16 mouse cellular contexts compared by ENCODE assay signal in the genomic region with DNA sequence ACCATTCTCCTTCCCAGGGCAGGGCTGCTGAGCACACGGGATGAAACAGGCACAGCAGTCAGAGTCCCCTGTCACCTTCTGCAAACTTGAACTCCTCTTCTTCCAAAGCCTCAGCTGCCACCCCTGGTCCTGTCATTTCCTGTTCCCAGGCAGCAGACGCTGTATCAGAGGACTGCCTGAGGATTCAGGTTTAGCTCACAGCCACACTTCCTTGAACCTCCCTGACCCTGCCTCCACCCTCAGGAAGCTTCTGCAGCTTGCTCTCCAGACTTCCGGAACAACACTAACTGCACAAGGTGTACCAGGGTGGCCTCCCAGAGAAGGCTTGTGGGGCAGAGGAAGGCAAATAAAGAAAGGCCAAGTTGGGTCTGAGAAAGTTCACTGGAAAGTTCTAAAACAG.
DNase-seq lines count a peak whose midpoint lies in the region; ATAC-seq and TF ChIP-seq lines count a peak whose summit lies in the region.
"Had no signal": no experiment of that assay in that cellular context is flagged by ENCODE, and none has a peak within 500 bp of the region (broad histone marks: within the 10 kb centered on the region; RNA-seq: fewer than 3 reads in every experiment).

No protein-coding gene starts in this region.

- H3K9ac ChIP-seq in heart, embryonic 14.5 days (ENCODE audit: low read length): no peak overlapping the region
- no peak overlapping the region for H3K9ac ChIP-seq in heart, adult 2 months (ENCODE audit: low read depth, low read length)
- no peak overlapping the region for H3K9ac ChIP-seq in limb, embryonic 12.5 days (replicated peaks)
- no peak overlapping the region for H3K9ac ChIP-seq in stomach, postnatal 0 days (ENCODE audit: low read length)
- H3K9ac ChIP-seq: forebrain, embryonic 15.5 days; midbrain, embryonic 15.5 days had no signal

- no peak overlapping the region for H3K4me2 ChIP-seq in heart, embryonic 14.5 days (ENCODE audit: low read length)
- H3K4me2 ChIP-seq in limb, embryonic 12.5 days: no peak overlapping the region
- H3K4me2 ChIP-seq in stomach, postnatal 0 days (replicated peaks; ENCODE audit: low read depth): no peak overlapping the region
- H3K4me2 ChIP-seq: forebrain, embryonic 15.5 days; midbrain, embryonic 15.5 days had no signal

- no peaks in the 10 kb centered on the region for H3K36me3 ChIP-seq in heart, embryonic 14.5 days (ENCODE audit: control insufficient read depth, insufficient read depth, low read length)
- H3K36me3 ChIP-seq in heart, adult 2 months (ENCODE audit: control insufficient read depth, insufficient read depth, low read length): no peaks in the 10 kb centered on the region
- H3K36me3 ChIP-seq in limb, embryonic 12.5 days: no peaks in the 10 kb centered on the region
- H3K36me3 ChIP-seq in limb, embryonic 10.5 days: no peaks in the 10 kb centered on the region
- peaks cover 81% of the 10 kb centered on the region for H3K36me3 ChIP-seq in megakaryocyte, embryonic 14.5 days (replicated peaks; ENCODE audit: low read length)
- no peaks in the 10 kb centered on the region for H3K36me3 ChIP-seq in stomach, postnatal 0 days (ENCODE audit: control insufficient read depth, insufficient read depth, low read length)
- H3K36me3 ChIP-seq: forebrain, embryonic 15.5 days; G1E; midbrain, embryonic 15.5 days had no signal

- no peak for TF ChIP-seq EP300 in heart, adult 2 months (IDR thresholded peaks at IDR 0.05; ENCODE audit: insufficient read depth, low read depth, low read length)
- TF ChIP-seq EP300 in stomach, postnatal 0 days (optimal IDR thresholded peaks at IDR 0.05): no peak

- WGBS in heart, embryonic 14.5 days: 44% methylated on average over 3 of the region's 3 CpGs
- 42% methylated on average over 3 of the region's 3 CpGs for WGBS in heart, adult 2 months
- WGBS in limb, embryonic 12.5 days: 46% methylated on average over 3 of the region's 3 CpGs
- 58% methylated on average over 3 of the region's 3 CpGs for WGBS in limb, embryonic 10.5 days
- 53% methylated on average over 3 of the region's 3 CpGs for WGBS in stomach, postnatal 0 days

- peaks cover 0 to 6% of the 10 kb centered on the region in 2 experiments; a peak in 1 of 4 replicates for H3K4me1 ChIP-seq in heart, embryonic 14.5 days (ENCODE audit: control insufficient read depth in 2 of 2, insufficient read depth in 2 of 2, low read length in 2 of 2)
- no peaks in the 10 kb centered on the region for H3K4me1 ChIP-seq in heart, adult 2 months (ENCODE audit: control insufficient read depth, insufficient read depth, low read length)
- H3K4me1 ChIP-seq in limb, embryonic 12.5 days (replicated peaks): peaks cover 19% of the 10 kb centered on the region
- peaks cover 12% of the 10 kb centered on the region for H3K4me1 ChIP-seq in limb, embryonic 10.5 days
- H3K4me1 ChIP-seq in megakaryocyte, embryonic 14.5 days: peaks cover 61% of the 10 kb centered on the region
- H3K4me1 ChIP-seq in stomach, postnatal 0 days (replicated peaks; ENCODE audit: control insufficient read depth, insufficient read depth): no peaks in the 10 kb centered on the region
- H3K4me1 ChIP-seq: forebrain, embryonic 15.5 days had no signal

- no peaks in the 10 kb centered on the region for H3K79me2 ChIP-seq in heart, adult 2 months (replicated peaks; ENCODE audit: control insufficient read depth, insufficient read depth, low read length)

- intact Hi-C loops in heart, adult 2 months (cut with DNase I): no loop called here

- 0 out of 4 replicates have a peak overlapping the region, but pooled peaks of 1 of the 2 experiments have one; percentile 28 for H3K27ac ChIP-seq in heart, embryonic 14.5 days (replicated peaks in 1 of 2; ENCODE audit: control insufficient read depth in 1 of 2, insufficient read depth in 1 of 2, low read depth in 2 of 2, low read length in 2 of 2)
- no peak overlapping the region for H3K27ac ChIP-seq in heart, adult 2 months
- peak overlapping the region; percentile 56; the same call in 1 of the 2 replicates for H3K27ac ChIP-seq in limb, embryonic 12.5 days
- H3K27ac ChIP-seq in limb, embryonic 10.5 days: no peak overlapping the region; the same call in 1 of the 2 replicates
- H3K27ac ChIP-seq in stomach, postnatal 0 days (replicated peaks): no peak overlapping the region
- H3K27ac ChIP-seq: forebrain, embryonic 15.5 days; midbrain, embryonic 15.5 days had no signal

- no peaks in the 10 kb centered on the region for H3K9me3 ChIP-seq in heart, embryonic 14.5 days (ENCODE audit: control insufficient read depth, low read length)
- no peaks in the 10 kb centered on the region; the same call in 1 of the 2 replicates for H3K9me3 ChIP-seq in limb, embryonic 12.5 days
- no peaks in the 10 kb centered on the region for H3K9me3 ChIP-seq in limb, embryonic 10.5 days (replicated peaks)
- H3K9me3 ChIP-seq in megakaryocyte, embryonic 14.5 days: no peaks in the 10 kb centered on the region
- no peaks in the 10 kb centered on the region for H3K9me3 ChIP-seq in stomach, postnatal 0 days (ENCODE audit: control insufficient read depth, low read length)
- H3K9me3 ChIP-seq: forebrain, embryonic 15.5 days; G1E; midbrain, embryonic 15.5 days had no signal

- no peak overlapping the region for H3K4me3 ChIP-seq in heart, embryonic 14.5 days (ENCODE audit: control insufficient read depth in 1 of 2, insufficient read depth in 1 of 2, low read depth in 1 of 2, low read length in 2 of 2)
- no peak overlapping the region for H3K4me3 ChIP-seq in heart, adult 2 months
- no peak overlapping the region for H3K4me3 ChIP-seq in limb, embryonic 12.5 days (replicated peaks)
- H3K4me3 ChIP-seq in limb, embryonic 10.5 days: no peak overlapping the region
- peak overlapping the region; percentile 26 for H3K4me3 ChIP-seq in megakaryocyte, embryonic 14.5 days (replicated peaks)
- H3K4me3 ChIP-seq in stomach, postnatal 0 days (ENCODE audit: low read depth, low read length): no peak overlapping the region
- H3K4me3 ChIP-seq: forebrain, embryonic 15.5 days; midbrain, embryonic 15.5 days had no signal

- no peaks in the 10 kb centered on the region for H3K27me3 ChIP-seq in heart, embryonic 14.5 days (ENCODE audit: control insufficient read depth, insufficient read depth, low read length)
- H3K27me3 ChIP-seq in heart, adult 2 months (ENCODE audit: control insufficient read depth, insufficient read depth, low read length): no peaks in the 10 kb centered on the region
- H3K27me3 ChIP-seq in limb, embryonic 12.5 days: no peaks in the 10 kb centered on the region; the same call in 1 of the 2 replicates
- H3K27me3 ChIP-seq in limb, embryonic 10.5 days (ENCODE audit: low read depth, poor library complexity, severe bottlenecking): no peaks in the 10 kb centered on the region
- H3K27me3 ChIP-seq in megakaryocyte, embryonic 14.5 days (replicated peaks): no peaks in the 10 kb centered on the region
- no peaks in the 10 kb centered on the region for H3K27me3 ChIP-seq in stomach, postnatal 0 days (ENCODE audit: control insufficient read depth, insufficient read depth, low read length)
- H3K27me3 ChIP-seq: forebrain, embryonic 15.5 days; midbrain, embryonic 15.5 days had no signal

- no peak for TF ChIP-seq CTCF in heart, adult 2 months (IDR thresholded peaks at IDR 0.05)
- TF ChIP-seq CTCF in stomach, postnatal 0 days (IDR thresholded peaks at IDR 0.05; ENCODE audit: low read depth): no peak

- TF ChIP-seq POLR2A in heart, adult 2 months (IDR thresholded peaks at IDR 0.05; ENCODE audit: insufficient read depth, low read depth, low read length): no peak

- no peak for DNase-seq in heart, adult 2 months
- no peak for DNase-seq in limb, embryonic 10.5 days (ENCODE audit: low spot score)
- no peak for DNase-seq in stomach, postnatal 0 days (ENCODE audit: low spot score)
- no peak for DNase-seq in ovary, postnatal 36 days (ENCODE audit: low spot score)
- DNase-seq: cerebellum, postnatal 10 days; embryo, embryonic 11 days; layer of hippocampus, adult 9-11 months; retina, postnatal 1 day had no signal

- peak; percentile 56; the same call in 1 of the 2 replicates for ATAC-seq in heart, embryonic 14.5 days (ENCODE audit: insufficient number of reproducible peaks, insufficient read depth, low FRiP score, low read depth)
- ATAC-seq in limb, embryonic 12.5 days (ENCODE audit: insufficient number of reproducible peaks, insufficient read depth, low FRiP score, low TSS enrichment, low read depth): no peak
- no peak for ATAC-seq in megakaryocyte, adult 5-6 weeks (ENCODE audit: poor library complexity, severe bottlenecking)
- ATAC-seq in stomach, postnatal 0 days (ENCODE audit: low FRiP score, low TSS enrichment): peak; percentile 61; the same call in 1 of the 2 replicates
- ATAC-seq: CD4-positive, CD25-positive, alpha-beta regulatory T cell, adult 4 months; forebrain, embryonic 15.5 days; midbrain, embryonic 15.5 days had no signal

Comparison
In these comparisons a context has a peak if more than half of its experiments do, and no peak if none do; other contexts are left out.
1. ATAC-seq: peak in heart, embryonic 14.5 days (single experiment) and stomach, postnatal 0 days (single experiment); none in limb, embryonic 12.5 days (single experiment) and megakaryocyte, adult 5-6 weeks (single experiment).